Mouse (Mus musculus) forebrain, embryonic 14.5 days (tissue): ENCODE data around the gene Fus. TPM values are rescaled to one million over a fixed set of nuclear protein-coding genes. Genes with fewer than 3 reads are reported as not detected.
"Not testable (repeated sequence)": the region's sequence is repeated elsewhere in the genome, so short reads cannot be mapped to it uniquely, and the experiment has no call there.

Experiments used
- ATAC-seq: fragments of 200-750 bp; cut with Nextera tagmentation; 2 replicates; pipeline ENCODE4 v1.8.0; 2017; ENCODE audit warnings: mild to moderate bottlenecking, moderate library complexity
- DNase-seq: peaks from one replicate; pipeline ENCODE4 v3.0.0-alpha.2; 2015; ENCODE audit warnings: low spot score
- H3K27ac ChIP-seq: fragments of 300-500 bp; sonication (generic); 2 replicates; pipeline ENCODE4 v1.5.1; 2014; ENCODE audit warnings: low read depth, mild to moderate bottlenecking, control low read depth, low read length, moderate library complexity
- H3K27me3 ChIP-seq: fragments of 300-500 bp; sonication (generic); replicated peaks from 2 replicates; pipeline ENCODE4 v1.6.1; 2014; ENCODE audit warnings: low read length, control low read depth, mixed read lengths; ENCODE audit not compliant: control insufficient read depth, insufficient read depth
- H3K36me3 ChIP-seq: fragments of 300-500 bp; sonication (generic); 2 replicates; pipeline ENCODE4 v1.6.1; 2014; ENCODE audit warnings: low read length, control low read depth; ENCODE audit not compliant: control insufficient read depth, insufficient read depth
- H3K4me1 ChIP-seq: fragments of 300-500 bp; sonication (generic); 2 replicates; pipeline ENCODE4 v1.6.1; 2014; ENCODE audit warnings: antibody characterized with exemption, low read length, control low read depth; ENCODE audit not compliant: control insufficient read depth, insufficient read depth
- H3K4me2 ChIP-seq: fragments of 300-500 bp; sonication (generic); 2 replicates; pipeline ENCODE4 v1.6.1; 2014; ENCODE audit warnings: mild to moderate bottlenecking, control low read depth, low read length
- H3K4me3 ChIP-seq: fragments of 300-500 bp; sonication (generic); 2 replicates; pipeline ENCODE4 v1.5.1; 2014; ENCODE audit warnings: low read depth, low read length, control low read depth
- H3K9ac ChIP-seq: fragments of 300-500 bp; sonication (generic); 2 replicates; pipeline ENCODE4 v1.6.1; 2014; ENCODE audit warnings: mild to moderate bottlenecking, low read length, control low read depth, moderate library complexity
- H3K9me3 ChIP-seq: fragments of 300-500 bp; sonication (generic); replicated peaks from 2 replicates; pipeline ENCODE4 v1.6.1; 2016; ENCODE audit warnings: low read length, control low read depth, mixed read lengths; ENCODE audit not compliant: control insufficient read depth
- WGBS: fragments of 180-500 bp; shearing (Covaris S2); extraction: QIAGEN DNeasy Blood & Tissue Kit; methylation state at CpG from one replicate; pipeline ENCODE4 v1.1.7; 2014; 5-methylcytosine and 5-hydroxymethylcytosine counted together
- polyA plus RNA-seq: library from polyadenylated mRNA; unstranded; fragments of >200 nt; fragmentation: Nextera tagmentation; extraction: Ambion mirVana; gene quantifications from 2 replicates; pipeline ENCODE4 v1.2.1, GENCODE M21; 2014

Gene Fus
- polyA plus RNA-seq, 1 experiment from 2014 or later = 60.1 TPM

DNA sequence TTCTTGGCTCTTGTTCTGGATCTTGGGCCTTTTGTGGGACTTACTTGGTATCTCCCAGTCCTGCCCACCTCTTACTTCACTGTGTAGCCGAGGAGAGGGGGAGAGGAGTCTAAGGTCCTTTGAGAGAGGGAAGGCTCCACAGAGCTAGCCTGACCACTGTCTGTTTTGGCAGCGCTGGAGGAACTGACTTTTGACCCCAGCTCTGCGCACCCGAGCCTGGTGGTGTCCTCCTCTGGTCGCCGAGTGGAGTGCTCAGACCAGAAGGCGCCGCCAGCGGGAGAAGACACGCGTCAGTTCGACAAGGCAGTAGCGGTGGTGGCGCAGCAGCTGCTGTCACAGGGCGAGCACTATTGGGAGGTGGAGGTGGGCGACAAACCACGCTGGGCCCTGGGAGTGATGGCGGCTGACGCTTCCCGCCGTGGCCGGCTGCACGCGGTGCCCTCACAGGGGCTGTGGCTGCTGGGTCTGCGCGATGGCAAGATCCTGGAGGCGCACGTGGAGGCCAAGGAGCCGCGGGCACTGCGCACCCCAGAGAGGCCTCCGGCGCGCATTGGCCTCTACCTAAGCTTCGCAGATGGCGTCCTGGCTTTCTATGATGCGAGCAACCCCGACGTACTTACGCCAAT, 42.6 kb downstream of the Fus start:
- Histone ChIP-seq H3K4me2 (no peak overlapping the region), H3K36me3 (no peaks in the 10 kb centered on the region), H3K27me3 (no peaks in the 10 kb centered on the region), H3K27ac (no peak overlapping the region), H3K9me3 (no peaks in the 10 kb centered on the region), H3K9ac (no peak overlapping the region), H3K4me3 (no peak overlapping the region), H3K4me1 (no peaks in the 10 kb centered on the region)
- WGBS = 64% methylated on average over 40 of the region's 40 CpGs
- ATAC-seq (no peak), DNase-seq (no peak)

DNA sequence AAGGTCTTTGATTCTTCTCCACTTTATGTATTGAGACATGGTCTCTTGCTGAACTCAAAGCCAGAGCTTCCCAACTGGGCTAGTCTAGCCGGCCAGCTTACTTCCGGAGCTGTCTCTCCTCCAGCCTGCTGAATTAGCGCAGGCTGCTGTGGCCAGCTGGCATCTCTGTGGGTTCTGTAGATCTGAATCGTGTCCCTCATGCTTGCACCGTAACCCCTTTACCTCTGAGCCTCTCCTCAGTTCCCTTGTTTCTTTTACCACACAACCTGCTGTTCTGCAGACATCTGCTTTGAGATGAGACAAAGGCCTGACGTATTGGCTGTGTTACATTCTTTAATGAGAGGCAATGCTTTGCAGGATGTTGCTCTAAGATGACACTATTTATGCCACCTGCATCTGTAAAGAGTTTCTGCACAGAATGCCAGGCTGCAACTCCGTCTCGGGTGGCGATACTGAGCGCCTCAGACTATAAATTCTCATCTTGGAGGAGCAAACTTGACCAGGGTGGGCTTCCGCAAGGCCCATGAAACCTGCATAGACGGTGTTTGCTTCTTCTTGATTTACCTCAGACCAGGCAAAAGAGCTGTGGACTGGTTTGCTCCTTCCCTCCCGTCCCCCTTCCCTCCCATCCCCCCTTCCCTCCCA, 45.0 kb downstream of the Fus start:
- Histone ChIP-seq H3K4me1 (no peaks in the 10 kb centered on the region), H3K27me3 (no peaks in the 10 kb centered on the region), H3K4me2 (no peak overlapping the region), H3K9me3 (no peaks in the 10 kb centered on the region), H3K36me3 (no peaks in the 10 kb centered on the region), H3K4me3 (no peak overlapping the region), H3K9ac (no peak overlapping the region), H3K27ac (no peak overlapping the region)
- DNase-seq = no peak
- no peak for ATAC-seq
- WGBS = 75% methylated on average over 13 of the region's 13 CpGs

GRCm38 (mm10) chr7:128013116-128013515, 45.9 kb downstream of the Fus start:
- WGBS = 94% methylated on average over 13 of the region's 13 CpGs
- H3K9me3 ChIP-seq = no peaks in the 10 kb centered on the region
- ATAC-seq (no peak), DNase-seq (no peak)
- no peak overlapping the region for H3K4me2 ChIP-seq
- H3K4me3 ChIP-seq = no peak overlapping the region
- H3K27ac ChIP-seq = no peak overlapping the region
- H3K27me3 ChIP-seq = no peaks in the 10 kb centered on the region
- no peaks in the 10 kb centered on the region for H3K36me3 ChIP-seq
- no peak overlapping the region for H3K9ac ChIP-seq
- H3K4me1 ChIP-seq = no peaks in the 10 kb centered on the region

- H3K27me3 ChIP-seq, H3K9ac ChIP-seq, ATAC-seq, H3K4me1 ChIP-seq, H3K9me3 ChIP-seq, H3K4me2 ChIP-seq, H3K4me3 ChIP-seq, DNase-seq, H3K36me3 ChIP-seq, H3K27ac ChIP-seq: not testable (repeated sequence)
- 87% methylated on average over 5 of the region's 5 CpGs for WGBS
Measured at GRCm38 (mm10) chr7:128016134-128016533, 48.9 kb downstream of the Fus start.

GRCm38 (mm10) chr7:128016650-128017049, 49.4 kb downstream of the Fus start:
- Histone ChIP-seq H3K27me3 (no peaks in the 10 kb centered on the region), H3K9me3 (no peaks in the 10 kb centered on the region), H3K4me2 (no peak overlapping the region), H3K9ac (no peak overlapping the region), H3K36me3 (no peaks in the 10 kb centered on the region), H3K4me3 (no peak overlapping the region), H3K4me1 (no peaks in the 10 kb centered on the region), H3K27ac (no peak overlapping the region)
- WGBS = 89% methylated on average over 6 of the region's 6 CpGs
- DNase-seq (no peak), ATAC-seq (no peak)

DNA sequence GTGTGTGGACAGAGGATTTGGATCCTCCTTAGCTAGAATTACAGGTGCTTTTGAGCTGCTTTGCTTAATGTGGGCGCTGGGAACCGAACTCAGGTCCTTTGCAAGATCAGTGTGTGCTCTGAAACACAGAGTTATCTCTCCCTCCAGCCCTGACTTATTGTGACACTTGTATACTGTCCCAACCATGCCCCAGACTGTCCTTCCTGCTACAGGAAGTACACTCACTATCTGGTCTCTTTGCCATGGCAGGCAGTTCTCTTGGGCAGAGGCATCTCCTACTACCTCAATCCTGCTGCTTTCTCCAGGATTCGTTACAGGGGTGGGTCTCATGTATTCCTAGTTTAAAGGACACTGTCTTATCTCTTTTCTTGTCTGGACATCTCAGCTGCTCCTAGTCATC, 51.0 kb downstream of the Fus start:
- H3K9ac ChIP-seq = no peak overlapping the region
- H3K4me1 ChIP-seq = no peaks in the 10 kb centered on the region
- ATAC-seq = no peak
- DNase-seq = no peak
- H3K4me2 ChIP-seq = no peak overlapping the region
- H3K27me3 ChIP-seq = no peaks in the 10 kb centered on the region
- H3K9me3 ChIP-seq = no peaks in the 10 kb centered on the region
- no peak overlapping the region for H3K27ac ChIP-seq
- no peak overlapping the region for H3K4me3 ChIP-seq
- H3K36me3 ChIP-seq = no peaks in the 10 kb centered on the region
- 81% methylated on average over 3 of the region's 3 CpGs for WGBS

DNA sequence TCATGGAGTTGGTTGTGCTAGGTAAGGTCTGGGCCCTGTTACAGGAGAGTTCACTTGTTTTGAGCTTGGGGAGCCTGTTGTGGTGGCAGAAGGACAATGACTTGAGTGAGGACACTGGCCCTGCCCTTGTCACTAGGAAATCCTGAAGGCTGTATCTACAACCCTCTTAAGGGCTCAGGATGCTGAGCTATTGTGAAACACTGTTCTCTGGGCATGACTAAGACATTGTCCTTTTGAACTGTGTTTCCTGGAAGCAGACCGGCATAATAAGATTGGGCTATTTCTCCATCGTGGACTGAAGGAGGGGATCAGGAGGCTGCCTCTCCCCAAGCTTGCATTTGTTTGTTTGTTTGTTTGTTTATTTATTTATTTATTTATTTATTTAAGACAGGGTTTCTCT, 51.9 kb downstream of the Fus start:
- 85% methylated on average over 2 of the region's 2 CpGs for WGBS
- no peaks in the 10 kb centered on the region for H3K9me3 ChIP-seq
- H3K27me3 ChIP-seq = no peaks in the 10 kb centered on the region
- H3K4me1 ChIP-seq = no peaks in the 10 kb centered on the region
- H3K4me3 ChIP-seq = no peak overlapping the region
- no peak overlapping the region for H3K27ac ChIP-seq
- DNase-seq (no peak), ATAC-seq (no peak)
- no peaks in the 10 kb centered on the region for H3K36me3 ChIP-seq
- no peak overlapping the region for H3K4me2 ChIP-seq
- H3K9ac ChIP-seq = no peak overlapping the region

GRCm38 (mm10) chr7:128022974-128023373, 55.7 kb downstream of the Fus start:
- Histone ChIP-seq H3K4me2 (no peak overlapping the region), H3K4me1 (no peaks in the 10 kb centered on the region), H3K36me3 (no peaks in the 10 kb centered on the region), H3K4me3 (no peak overlapping the region), H3K9me3 (no peaks in the 10 kb centered on the region), H3K27me3 (no peaks in the 10 kb centered on the region), H3K27ac (no peak overlapping the region), H3K9ac (no peak overlapping the region)
- DNase-seq = no peak
- no peak for ATAC-seq
- WGBS = 72% methylated on average over 8 of the region's 8 CpGs

DNA sequence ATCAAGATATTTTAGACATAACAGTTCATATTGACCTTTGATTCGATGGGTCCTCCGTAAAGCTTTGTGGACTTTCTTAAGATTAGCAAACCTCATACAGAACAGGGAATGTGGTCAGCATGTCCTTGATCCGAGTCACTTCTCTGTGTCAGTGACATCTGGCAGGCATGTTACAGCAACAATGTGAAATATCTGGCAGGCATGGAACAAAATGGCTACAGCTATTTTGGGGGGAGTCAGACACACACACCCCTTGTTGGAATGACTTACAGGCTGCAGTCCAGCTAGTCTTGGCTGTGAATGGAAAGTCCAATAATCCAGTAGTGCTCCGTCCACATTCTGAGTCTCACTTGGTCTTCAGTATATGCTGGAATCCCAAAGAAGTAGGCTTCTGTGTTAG, 56.3 kb downstream of the Fus start:
- no peaks in the 10 kb centered on the region for H3K27me3 ChIP-seq
- H3K36me3 ChIP-seq = no peaks in the 10 kb centered on the region
- H3K9ac ChIP-seq = no peak overlapping the region
- no peak for DNase-seq
- no peak overlapping the region for H3K27ac ChIP-seq
- WGBS = 95% methylated on average over 4 of the region's 4 CpGs
- no peak overlapping the region for H3K4me3 ChIP-seq
- no peaks in the 10 kb centered on the region for H3K9me3 ChIP-seq
- H3K4me1 ChIP-seq = no peaks in the 10 kb centered on the region
- no peak overlapping the region for H3K4me2 ChIP-seq
- ATAC-seq = no peak
